Mouse (Mus musculus) frontal cortex, postnatal 25 days (tissue): ENCODE data around the gene Kank2.
"Not testable (repeated sequence)": the region's sequence is repeated elsewhere in the genome, so short reads cannot be mapped to it uniquely, and the experiment has no call there.

Source experiments
- DNase-seq, 2 experiments: peaks; one replicate each; pipeline ENCODE4 v3.0.0; 2022; ENCODE audit warnings: low spot score in 2 of 2

Gene Kank2

DNA sequence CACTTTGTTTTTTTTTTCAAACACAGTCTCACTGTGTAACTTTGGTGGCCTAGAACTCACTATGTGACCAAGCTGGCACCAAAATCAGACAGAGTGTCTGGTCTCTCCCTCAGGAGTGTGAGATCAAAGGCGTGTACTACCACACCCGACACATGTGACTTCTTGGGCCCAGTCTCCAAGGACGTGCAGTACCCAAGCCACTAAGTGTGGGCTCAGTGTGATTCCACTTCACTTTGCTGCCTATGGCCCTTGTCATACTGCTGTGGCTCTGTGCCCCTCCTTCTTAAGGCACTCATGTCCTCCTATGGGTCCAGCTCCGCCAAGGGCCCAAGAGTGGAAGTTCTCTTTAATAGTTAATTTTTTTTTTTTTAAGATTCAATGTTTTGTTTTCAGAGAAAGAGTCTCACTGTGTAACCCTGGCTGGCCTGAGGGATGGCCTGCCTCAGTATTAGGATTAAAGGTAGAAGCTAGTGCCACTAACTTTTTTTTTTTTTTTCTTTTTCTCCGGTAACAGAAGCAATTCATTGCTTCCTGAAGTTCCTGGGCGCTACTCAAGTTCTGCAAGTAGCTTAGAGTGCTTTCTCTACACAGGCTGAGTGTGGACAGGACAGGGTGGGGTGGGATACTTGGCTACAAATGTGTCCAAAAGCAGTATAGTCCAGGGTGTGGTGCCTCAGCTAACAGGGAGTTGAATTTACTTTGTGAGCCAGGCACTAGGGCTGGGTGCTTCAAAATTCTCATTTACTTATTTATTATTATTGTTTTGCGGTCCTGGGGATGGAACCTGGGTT is 13.8 kb downstream of the Kank2 start:
- DNase-seq, result no peak

DNA sequence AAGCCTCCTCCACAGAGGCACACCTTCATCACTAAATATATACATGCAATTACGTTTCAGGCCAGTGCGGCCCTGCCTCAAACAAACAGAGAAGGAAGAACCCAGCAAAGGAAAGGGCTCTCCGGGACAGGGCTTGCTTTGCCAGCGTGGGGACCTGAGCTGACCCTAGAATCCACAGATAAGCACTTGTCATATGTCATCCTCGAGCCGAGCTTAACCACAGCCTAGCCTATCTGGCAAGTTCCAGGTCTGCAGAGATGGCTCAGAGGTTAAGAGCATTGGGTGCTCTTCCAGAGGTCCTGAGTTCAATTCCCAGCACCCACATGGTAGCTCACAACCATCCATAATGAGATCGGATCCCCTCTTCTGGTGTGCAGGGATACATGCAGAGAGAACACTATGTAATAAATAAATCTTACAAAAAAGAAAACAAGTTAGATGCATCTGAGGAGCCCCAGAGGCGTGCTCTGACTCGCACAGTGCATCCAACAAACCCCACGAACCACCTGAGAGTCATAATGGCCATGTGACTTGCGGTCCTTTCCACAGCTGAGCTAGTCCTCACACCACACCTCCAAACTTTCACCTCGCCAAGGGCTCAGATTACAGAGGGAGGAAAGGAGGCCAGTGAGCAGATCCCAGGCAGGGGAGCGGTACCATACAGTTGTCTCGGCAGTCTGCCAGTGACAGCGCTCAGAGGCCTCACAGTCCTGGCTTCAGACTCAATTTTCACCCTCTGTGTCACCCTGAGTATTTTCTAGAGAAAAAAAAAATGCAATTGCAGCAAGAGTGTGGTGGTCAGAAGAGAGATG is 16.7 kb downstream of the Kank2 start:
- no peak for DNase-seq

DNA sequence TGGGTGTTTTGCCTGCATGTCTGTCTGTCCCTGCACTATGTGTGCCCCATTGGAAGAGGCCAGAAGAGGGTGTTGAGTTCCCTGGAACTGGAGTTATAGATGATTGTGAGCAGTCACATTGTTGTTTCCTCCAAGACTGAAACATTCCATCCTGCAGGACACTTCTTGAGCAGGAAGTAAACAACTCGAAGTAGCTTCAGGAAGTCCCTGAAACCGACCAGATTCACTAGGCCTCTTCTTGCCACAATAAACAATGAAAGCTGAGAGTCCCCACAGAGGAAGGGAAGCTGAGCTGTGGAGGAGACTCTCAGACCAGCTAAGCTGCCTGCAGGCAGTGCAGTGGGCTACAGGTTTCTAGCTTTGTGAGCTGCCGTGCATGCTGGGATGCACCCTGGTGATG is 20.8 kb downstream of the Kank2 start:
- DNase-seq, result no peak

DNA sequence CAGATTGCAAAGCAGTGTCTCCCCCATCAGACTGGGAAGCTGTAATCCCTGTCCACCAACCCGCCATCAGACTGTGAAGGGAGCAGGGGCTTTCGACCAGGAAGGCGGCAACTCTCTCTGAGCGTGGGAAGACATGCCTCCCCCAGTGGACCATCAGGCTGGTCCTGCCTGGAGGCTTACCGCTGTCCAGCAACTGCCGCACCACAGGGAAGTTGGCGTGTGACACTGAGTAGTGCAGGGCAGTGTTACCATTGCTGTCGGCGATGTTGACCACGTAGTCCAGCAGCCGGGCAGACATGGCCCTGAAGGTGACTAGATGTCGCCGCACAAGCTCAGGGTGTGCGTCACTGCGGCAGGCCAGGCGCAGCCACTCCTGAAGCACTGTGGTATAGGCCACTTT is 24.2 kb downstream of the Kank2 start:
- no peak for DNase-seq

DNA sequence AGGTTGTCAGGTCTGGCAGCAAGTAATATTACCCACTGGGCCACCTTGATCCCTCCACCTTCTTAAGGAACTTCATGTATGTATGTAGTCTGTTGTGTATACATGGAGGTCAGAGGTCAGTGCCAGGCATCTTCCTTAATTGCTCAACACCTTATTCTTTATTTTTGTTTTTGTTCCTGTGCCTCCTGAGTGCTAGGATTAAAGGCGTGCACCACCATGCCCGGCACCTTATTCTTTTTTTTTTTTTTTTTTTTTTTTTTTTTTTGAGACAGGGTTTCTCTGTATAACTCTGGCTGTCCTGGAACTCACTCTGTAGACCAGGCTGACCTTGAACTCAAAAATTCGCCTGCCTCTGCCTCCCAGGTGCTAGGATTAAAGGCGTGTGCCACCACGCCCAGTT is 25.1 kb downstream of the Kank2 start:
- not testable (repeated sequence) for DNase-seq

DNA sequence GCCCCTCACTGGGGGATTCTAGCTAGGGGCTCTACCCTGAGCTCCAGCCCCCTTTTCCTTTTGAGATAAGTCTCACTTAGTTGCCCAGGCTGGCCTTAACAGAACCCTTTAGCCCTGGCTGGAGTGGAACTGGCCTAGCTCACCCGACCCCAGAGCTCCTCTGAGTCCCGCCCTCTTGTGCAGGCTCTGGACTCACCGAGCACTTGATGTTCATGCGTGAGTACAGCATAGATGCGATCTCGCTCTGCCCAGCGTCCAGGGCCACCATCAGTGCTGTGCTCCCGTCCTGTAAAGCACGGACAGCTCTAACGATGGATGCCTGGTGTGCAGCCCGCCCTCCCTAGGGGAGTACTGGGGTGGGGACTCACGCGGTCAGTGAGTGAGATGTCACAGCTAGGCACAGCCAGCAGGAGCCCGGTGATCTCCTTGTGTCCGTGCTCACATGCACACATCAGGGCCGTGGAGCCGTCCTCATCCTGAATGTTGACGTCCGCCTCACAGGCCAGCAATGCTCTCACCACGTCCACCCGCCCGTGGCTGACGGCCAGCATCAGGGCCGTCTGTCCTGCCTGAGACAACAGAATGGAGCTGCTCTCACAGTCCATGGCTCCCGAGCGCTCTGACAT is 28.9 kb downstream of the Kank2 start:
- no peak for DNase-seq

DNA sequence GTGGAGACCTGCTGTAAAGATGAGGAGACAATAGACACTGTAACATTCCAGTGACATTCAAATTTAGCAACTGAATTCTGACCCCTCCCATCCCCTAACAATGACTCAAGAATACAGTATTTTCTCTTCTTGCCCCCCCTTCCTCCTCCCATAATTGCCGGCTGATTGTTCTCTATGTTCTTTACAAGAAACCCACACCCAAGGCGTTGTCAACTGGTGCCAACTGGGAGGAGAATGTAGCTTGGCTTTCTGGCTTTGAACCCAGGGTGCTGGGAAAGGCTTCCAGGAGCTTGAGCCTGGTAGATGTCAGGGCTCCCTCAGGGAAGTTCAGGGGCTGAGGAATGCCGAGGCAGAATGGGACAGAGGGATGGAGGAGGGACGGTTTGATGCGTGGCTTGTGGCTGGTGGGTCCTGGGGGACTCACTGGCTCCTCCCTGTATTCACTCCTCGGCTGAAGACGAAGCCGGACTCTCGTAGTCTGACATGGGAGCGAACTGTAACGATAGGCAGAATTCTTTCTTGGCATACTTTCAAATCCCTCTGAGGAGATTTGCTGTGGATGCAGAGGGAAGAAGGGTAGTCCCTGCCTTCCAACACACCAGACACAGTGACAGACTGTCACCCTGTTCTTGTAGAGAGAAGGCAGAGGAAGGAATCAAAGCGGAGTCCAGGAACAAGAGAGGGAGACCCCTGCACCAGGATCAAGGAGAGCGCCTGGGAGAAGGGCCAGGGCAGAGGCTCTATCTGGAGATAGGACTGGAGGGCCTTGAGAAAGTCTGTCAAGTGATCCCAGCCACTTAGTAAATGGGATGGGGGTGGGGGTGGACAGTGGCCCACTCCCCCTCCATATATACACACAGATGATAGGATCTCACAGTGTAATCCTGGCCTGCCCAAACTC is 29.8 kb downstream of the Kank2 start:
- DNase-seq, result no peak

DNA sequence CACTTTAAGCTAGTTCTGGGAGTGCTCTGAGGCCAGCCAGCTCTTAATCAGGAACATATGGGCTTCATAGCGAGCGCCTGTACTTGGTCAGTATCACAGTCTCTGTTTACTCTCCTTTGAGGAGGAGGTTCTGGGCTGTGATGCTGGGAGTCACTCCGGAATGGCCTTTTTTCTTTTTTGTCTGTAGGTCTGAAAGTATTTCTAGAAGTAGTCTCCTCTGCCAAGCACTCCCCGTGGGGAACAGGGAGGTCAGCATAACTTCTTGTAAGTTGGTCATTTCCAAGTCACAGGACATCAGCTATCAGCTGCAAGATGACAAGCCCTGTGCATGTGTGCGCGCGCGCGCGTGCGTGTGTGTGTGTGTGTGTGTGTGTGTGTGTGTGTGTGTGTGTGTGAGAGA is 30.6 kb downstream of the Kank2 start:
- DNase-seq, result no peak

DNA sequence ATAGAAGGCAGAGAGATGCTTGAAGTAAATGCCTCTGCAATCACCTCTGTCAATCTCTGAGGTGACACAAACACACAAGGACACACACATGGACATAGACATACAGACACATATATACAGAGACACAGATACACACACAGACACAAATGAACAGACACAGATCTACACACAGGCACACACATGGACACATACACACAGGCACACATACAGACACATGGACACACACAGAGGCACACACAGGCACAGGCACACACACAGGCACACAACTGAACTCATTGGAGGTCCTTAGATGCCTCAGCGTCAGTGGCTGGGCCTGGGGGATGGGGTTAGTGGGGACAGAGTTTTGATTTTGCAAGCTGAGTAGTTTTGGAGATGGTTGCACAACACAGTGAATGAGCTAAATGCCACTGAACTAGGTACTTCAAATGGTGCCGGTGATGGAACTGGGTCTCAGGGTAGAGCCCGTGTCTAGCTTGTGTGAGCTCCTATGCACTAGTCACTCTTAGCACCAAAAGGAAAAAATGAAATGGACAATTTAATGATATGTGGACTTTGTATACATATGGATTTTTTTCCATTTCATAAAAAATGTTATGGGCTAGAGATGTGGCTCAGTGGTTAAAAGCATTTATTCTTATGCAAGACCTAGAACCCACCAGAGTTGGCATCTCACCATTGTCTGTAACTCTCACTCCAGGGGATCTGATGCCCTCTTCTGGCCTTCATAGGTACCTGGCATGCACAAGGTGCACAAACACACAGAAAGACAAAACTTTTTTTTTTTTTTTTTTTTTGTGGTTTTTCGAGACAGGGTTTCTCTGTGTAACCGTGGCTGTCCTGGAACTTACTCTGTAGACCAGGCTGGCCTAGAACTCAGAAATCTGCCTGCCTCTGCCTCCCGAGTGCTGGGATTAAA is 34.2 kb downstream of the Kank2 start:
- DNase-seq, result no peak

DNA sequence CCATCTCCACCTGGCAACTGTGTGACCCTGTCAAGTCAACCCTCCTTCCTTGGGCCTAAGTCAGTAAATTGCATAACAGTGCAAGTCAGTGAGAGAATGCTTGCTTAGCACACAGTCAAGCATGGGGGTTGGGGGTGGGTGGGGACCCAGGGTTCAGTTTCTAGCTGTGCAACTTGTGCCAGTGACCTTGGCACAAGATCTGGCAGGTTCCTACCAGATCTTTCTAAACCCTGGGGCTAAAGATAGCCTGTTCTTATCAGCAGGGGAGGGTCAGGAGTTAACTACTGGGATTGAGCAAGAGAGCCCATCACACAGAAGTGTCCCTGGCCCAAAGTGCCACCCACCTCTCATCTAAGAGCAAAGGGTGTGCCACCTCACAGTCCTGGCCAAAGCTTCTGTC is 36.4 kb downstream of the Kank2 start:
- no peak for DNase-seq

DNA sequence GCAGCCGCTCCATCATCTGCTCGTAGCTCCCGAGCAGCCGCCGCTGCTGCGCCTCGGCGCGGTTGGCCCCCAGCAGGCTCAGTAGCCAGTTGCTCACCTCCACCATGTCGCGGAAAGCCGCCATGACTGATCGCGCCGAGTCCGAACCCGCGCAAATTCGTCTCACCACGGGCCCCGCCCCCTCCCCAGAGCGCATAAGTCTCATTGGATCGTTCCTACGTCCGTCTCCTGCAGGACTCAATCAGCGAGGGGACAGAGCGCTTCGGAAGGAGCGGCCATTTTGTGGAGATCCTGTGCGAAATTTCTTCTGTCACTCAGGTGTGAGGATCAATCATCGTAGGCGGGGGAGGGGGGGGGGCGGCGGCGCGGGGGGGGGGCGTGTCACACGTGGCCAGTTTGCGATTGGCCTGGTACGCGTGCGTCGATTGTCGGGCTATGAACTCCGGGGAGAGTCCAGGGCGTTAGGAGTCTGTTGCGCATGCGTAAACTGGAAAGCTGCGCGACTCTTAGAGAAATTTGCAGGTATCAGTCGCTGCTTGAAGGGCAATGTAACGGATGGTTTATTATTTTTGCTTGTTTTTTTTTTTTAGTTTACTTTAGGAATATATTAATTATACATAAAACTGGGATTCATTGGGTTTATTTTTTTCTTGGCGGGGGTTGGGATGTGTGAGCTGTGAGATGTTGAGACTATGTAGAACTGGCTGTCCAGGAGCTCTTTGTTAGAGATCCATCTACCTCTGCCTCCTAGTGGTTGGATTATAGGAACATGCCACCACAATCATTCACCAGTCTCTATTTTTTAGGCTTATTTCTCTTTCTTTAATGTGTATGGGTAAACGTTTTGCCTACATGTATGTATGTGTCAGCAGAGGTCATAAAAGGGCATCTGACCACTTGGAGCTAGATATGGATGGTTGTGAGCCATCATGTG is 38.1 kb downstream of the Kank2 start, which contains the start of gene Spc24:
Gene Spc24 (minus strand): TSS at position 149 of the 934 bp plus-strand sequence.
- DNase-seq, result peak; percentile 93 to 94

DNA sequence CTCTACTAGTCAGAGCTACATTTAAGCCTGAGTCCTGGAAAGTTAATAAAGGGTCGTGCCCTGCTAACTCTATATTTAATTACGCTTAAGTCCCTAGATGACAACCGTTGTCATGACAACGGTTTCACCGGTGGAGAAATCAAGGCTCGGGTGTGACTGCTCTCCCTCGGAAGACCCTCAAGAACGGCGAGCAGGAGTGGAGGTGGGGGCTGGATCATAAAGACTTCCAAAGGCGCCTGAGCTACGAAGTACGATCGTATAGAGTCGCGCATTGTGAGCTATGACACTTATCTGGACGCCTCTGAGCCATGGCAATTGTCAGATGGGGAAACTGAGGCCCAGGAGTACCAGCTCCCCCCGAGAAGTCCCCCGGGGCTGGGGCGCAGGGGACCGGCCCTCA is 38.8 kb downstream of the Kank2 start:
- DNase-seq, result no peak

DNA sequence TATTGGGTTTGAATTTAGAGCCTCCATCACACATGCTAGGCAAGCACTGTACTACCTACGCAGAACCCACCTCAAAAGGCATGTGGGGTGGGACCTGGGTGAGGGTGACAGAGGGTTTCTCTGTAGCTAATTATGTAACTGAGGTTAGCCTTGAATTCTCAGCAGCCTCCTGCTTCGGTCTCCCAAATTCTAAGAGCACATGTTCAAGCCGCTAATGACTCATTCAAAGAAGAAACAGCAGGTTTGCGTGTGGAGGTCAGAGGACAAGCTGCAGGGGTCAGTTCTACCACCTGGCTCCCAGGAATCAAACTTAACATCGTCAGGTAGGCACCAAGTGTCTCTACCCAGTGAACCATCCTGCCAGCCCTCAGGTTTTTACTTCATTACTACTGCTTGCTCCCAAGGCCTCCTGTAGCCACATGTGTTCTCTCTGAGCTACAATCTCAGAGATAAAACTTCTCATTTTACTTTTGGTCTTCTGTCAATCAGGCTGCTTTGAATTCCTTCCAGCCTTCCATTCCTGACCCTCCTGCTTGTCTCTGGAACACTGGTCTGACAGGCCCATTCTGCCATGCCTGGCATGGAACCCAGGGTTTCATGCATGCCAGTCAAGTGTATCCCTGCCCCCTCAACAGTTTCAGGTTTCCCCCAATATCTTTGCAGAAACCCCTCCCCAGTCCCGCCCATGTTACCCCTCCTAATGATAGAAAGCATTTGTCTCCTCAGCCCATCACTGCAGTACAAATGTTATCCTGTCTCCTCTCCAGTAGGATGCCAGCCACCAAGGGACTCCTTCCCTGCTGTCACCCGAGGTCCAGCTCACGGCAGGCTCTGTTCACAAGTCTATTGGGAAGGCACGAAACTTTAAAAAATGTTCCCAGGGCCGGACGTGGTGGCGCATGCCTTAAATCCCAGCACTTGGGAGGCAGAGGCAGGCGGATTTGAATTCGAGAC is 39.7 kb downstream of the Kank2 start:
- no peak for DNase-seq

DNA sequence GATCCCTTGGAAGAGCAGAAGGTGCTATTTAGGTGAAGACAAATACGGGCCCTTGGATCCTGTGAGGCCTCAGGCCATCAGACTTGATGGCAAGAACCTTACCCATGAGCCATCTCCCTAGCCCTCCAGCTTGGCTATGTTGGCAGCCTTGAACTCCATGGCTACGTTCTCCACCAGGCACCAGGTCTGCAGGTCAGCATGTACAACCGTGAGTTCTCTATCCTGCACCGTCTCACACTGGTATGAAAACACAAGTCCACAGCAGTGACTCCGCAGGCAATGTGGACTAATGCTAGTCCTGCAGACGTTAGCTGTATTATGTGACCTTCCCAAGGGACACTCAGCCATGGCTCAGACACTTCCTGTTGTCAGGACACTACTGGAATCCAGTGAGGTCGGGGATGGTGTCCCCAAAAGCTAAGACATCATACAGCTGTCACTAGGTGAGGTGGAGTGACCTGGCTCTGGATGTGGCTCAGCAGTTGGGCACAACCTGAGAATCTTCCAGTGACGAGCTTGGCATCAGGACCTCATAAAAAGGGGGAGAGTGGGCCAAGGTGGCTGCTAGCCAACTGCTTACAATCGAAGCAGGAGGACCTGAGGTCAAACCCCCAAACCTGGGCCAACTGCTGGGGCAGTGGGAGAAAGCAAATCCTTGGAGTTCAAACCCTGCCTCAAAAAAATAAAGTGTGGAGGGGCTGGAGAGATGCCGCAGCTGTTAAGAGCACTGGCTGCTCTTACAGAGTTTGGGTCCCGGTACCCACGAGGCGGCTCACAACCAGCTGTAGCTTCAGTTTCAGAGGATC is 43.8 kb downstream of the Kank2 start:
- DNase-seq, result no peak

DNA sequence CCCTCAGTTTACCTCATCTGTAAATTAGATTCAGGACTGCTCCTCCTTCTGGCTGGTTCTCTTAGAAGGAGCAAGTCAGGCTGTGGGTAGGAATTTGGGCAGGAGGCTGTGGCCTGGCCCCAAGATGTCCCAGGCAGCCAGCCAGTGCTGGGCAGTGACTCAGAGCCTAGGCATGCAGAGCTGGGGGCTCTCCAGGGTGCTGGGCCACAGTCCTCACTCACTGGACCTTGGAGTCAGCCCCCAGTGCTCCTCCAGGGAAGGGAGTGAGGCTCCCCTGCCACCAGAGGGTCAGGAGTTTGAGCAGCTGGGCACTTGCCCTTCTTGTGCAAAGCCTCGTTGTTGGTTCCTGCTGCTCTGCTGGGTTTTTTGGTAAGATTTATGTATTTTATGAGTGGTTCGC is 44.5 kb downstream of the Kank2 start:
- no peak for DNase-seq

DNA sequence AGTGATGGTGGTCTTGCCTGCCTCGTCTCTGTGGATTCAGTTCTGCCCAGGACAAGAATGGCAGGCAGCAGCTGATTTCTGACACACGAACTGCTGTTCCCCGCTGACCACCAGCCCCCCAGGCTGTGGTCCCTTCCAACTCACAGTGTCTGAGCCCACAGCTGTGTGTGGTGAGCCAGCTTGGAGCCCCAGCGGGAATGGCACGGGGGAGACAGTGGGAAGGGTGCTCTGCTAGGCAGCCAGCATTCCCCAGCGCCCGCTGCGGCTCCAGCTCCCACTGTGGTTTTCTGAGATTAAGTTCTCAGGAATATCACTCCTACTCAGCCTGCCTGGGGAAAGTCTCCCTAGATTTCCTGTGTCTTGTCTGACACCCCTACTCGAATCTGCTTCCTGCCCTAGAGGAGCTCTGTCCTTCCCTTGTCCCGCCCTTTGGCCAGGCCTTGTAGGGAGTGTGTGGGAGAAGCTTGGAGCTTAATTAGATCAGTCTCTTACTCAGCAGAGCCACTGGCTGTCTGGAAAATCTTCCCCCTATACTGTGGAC is 46.2 kb downstream of the Kank2 start:
- no peak for DNase-seq

DNA sequence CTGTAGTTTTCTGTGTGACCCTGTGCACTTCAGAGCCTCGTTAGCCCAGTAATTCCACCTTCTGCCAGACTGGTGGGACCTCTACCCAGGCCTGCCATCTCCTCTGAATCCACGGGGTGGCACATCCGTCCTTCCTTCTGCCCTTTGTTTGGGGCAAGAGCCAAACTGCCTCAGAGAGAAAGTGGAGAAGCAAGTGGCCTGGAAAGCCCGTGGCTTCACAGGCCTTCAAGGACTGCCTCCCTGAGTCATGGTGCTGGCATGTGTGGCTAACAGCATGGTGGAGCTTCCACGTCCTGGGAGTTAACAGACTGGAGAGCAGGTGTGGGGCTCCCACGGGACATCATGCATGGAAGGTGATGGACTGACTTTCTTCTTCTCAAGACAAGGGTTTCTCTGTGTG is 47.2 kb downstream of the Kank2 start:
- DNase-seq, result no peak
